Mouse (Mus musculus): ENCODE results near the gene Izumo1r. TPM values are rescaled to one million over a fixed set of nuclear protein-coding genes. Genes with fewer than 3 reads are reported as not detected.

Izumo1r gene
- total RNA-seq (2014; rRNA removed) (not detected in 2 replicates), polyA plus RNA-seq (2015; fragmentation: Nextera tagmentation; extraction: Ambion mirVana) (not detected in 2 replicates)

- ATAC-seq (no peak), DNase-seq (ENCODE audit: low spot score) (no peak)
- peaks cover 7% of the 10 kb centered on the region; the same call in 1 of the 2 replicates for H3K4me1 ChIP-seq (ENCODE audit: insufficient read depth, low read length)
- no peak within 1 kb of the TSS for H3K27ac ChIP-seq
- H3K4me3 ChIP-seq (ENCODE audit: low read length) = no peak within 1 kb of the TSS
- H3K36me3 ChIP-seq (ENCODE audit: insufficient read depth, low read length) = no peaks in the 10 kb centered on the region
- WGBS = 38% methylated on average over 11 of the region's 11 CpGs
- no peak for TF ChIP-seq CTCF (IDR thresholded peaks at IDR 0.05; ENCODE audit: low read depth)
- no peak within 1 kb of the TSS for H3K9ac ChIP-seq (replicated peaks; ENCODE audit: low read length)
- H3K27me3 ChIP-seq (ENCODE audit: insufficient read depth, low read length) = no peaks in the 10 kb centered on the region
- H3K4me2 ChIP-seq (ENCODE audit: low read depth, low read length) = no peak within 1 kb of the TSS
- H3K9me3 ChIP-seq (ENCODE audit: low read length) = no peaks in the 10 kb centered on the region
These were observed at the start of gene Izumo1r for GRCm38 (mm10) chr9:14903581-14904378. Gene Izumo1r (minus strand): TSS chr9:14903949.

DNA sequence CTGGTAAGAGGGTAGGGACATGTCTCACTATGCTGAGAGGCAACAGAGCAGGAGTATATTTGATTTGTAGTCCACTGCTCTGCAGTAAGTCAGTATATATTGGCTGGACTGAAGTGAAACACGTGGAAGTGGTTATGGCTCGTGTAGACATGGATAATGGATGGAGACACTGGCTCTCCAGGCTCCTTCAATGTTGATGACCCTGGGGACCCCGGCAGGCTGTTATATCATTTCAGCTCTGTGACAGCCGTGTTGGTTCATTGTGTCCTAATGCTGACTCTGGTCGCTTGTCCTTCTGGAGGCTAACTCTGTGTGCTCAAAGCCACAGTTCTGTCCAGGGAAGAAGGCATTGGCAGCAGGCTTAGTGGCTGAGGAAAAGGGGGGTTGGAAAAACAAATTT, 47.3 kb upstream of the Izumo1r start:
- 50% methylated on average over 5 of the region's 5 CpGs for WGBS
- no peak for DNase-seq (ENCODE audit: low spot score)
- no peak overlapping the region for H3K4me3 ChIP-seq (ENCODE audit: low read length)
- no peaks in the 10 kb centered on the region for H3K9me3 ChIP-seq (ENCODE audit: low read length)
- no peak for TF ChIP-seq CTCF (IDR thresholded peaks at IDR 0.05; ENCODE audit: low read depth)
- no peak overlapping the region for H3K9ac ChIP-seq (replicated peaks; ENCODE audit: low read length)
- ATAC-seq = no peak
- no peak overlapping the region for H3K27ac ChIP-seq
- no peaks in the 10 kb centered on the region for H3K4me1 ChIP-seq (ENCODE audit: insufficient read depth, low read length)
- no peaks in the 10 kb centered on the region for H3K27me3 ChIP-seq (ENCODE audit: insufficient read depth, low read length)
- no peaks in the 10 kb centered on the region for H3K36me3 ChIP-seq (ENCODE audit: insufficient read depth, low read length)
- H3K4me2 ChIP-seq (ENCODE audit: low read depth, low read length) = no peak overlapping the region

GRCm38 (mm10) chr9:14948843-14949242, 45.1 kb upstream of the Izumo1r start:
- 68% methylated on average over 5 of the region's 5 CpGs for WGBS
- no peak for ATAC-seq

DNA sequence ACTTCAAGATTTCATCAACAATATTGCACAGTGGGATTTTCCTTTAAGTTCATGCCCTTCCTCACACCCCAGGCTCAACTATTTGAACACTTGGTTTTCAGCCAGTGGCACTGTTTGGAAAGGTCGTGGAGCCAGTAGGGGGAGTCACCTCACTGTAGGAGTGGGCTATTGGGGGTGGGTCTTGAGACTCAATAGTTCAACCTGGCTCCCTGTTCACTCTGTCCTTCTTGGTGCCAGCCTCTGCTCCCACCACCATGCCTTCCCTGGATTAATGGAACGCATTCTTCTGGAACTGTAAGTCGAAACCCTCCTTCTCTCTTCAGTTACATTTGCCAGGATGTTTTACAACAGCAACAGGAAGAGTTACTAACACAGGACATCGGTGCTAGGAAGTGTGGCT, 42.9 kb upstream of the Izumo1r start:
- H3K4me1 ChIP-seq (ENCODE audit: insufficient read depth, low read length) = no peaks in the 10 kb centered on the region
- no peaks in the 10 kb centered on the region for H3K27me3 ChIP-seq (ENCODE audit: insufficient read depth, low read length)
- TF ChIP-seq CTCF (IDR thresholded peaks at IDR 0.05; ENCODE audit: low read depth) = no peak
- 70% methylated on average over 4 of the region's 4 CpGs for WGBS
- no peaks in the 10 kb centered on the region for H3K36me3 ChIP-seq (ENCODE audit: insufficient read depth, low read length)
- H3K4me3 ChIP-seq (ENCODE audit: low read length) = no peak overlapping the region
- ATAC-seq = no peak
- no peak overlapping the region for H3K27ac ChIP-seq
- H3K9me3 ChIP-seq (ENCODE audit: low read length) = no peaks in the 10 kb centered on the region
- H3K9ac ChIP-seq (replicated peaks; ENCODE audit: low read length) = no peak overlapping the region
- DNase-seq (ENCODE audit: low spot score) = no peak
- H3K4me2 ChIP-seq (ENCODE audit: low read depth, low read length) = no peak overlapping the region

More at GRCm38 (mm10) chr9:14948843-14949242, 45.1 kb upstream of the Izumo1r start:
- no peaks in the 10 kb centered on the region for H3K9me3 ChIP-seq (ENCODE audit: low read length)
- H3K27me3 ChIP-seq (ENCODE audit: insufficient read depth, low read length) = no peaks in the 10 kb centered on the region
- DNase-seq (ENCODE audit: low spot score) = no peak
- H3K4me3 ChIP-seq (ENCODE audit: low read length) = no peak overlapping the region
- H3K9ac ChIP-seq (replicated peaks; ENCODE audit: low read length) = no peak overlapping the region
- H3K4me2 ChIP-seq (ENCODE audit: low read depth, low read length) = no peak overlapping the region
- no peaks in the 10 kb centered on the region for H3K4me1 ChIP-seq (ENCODE audit: insufficient read depth, low read length)
- TF ChIP-seq CTCF (IDR thresholded peaks at IDR 0.05; ENCODE audit: low read depth) = no peak
- H3K27ac ChIP-seq = no peak overlapping the region
- H3K36me3 ChIP-seq (ENCODE audit: insufficient read depth, low read length) = no peaks in the 10 kb centered on the region

DNA sequence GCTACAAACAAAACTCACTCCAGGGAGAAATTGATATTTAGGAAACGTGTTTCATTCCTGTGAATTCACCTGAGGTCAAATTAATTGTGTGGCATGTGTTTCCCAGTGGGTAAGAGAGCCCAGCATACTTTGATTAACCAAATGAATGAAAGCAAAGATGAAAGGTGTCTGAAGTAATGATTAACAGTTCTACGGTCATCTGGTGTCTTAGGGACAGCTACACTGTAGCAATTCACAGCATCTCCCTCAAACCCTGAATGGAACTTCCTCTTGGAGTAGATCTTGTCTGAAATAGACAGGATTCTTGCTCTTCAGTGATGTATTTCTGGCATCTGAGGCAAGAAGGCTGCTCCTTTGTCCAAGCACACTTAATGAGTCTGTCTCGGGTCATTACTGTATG, 42.2 kb upstream of the Izumo1r start:
- H3K27ac ChIP-seq = no peak overlapping the region
- ATAC-seq = no peak

GRCm38 (mm10) chr9:14942143-14942720, 38.5 kb upstream of the Izumo1r start:
- no peak for DNase-seq (ENCODE audit: low spot score)
- no peak overlapping the region for H3K9ac ChIP-seq (replicated peaks; ENCODE audit: low read length)

More for the DNA sequence above, 42.2 kb upstream of the Izumo1r start:
- no peak overlapping the region for H3K9ac ChIP-seq (replicated peaks; ENCODE audit: low read length)
- H3K4me1 ChIP-seq (ENCODE audit: insufficient read depth, low read length) = no peaks in the 10 kb centered on the region
- no peak for DNase-seq (ENCODE audit: low spot score)
- H3K9me3 ChIP-seq (ENCODE audit: low read length) = no peaks in the 10 kb centered on the region
- H3K4me2 ChIP-seq (ENCODE audit: low read depth, low read length) = no peak overlapping the region
- no peak overlapping the region for H3K4me3 ChIP-seq (ENCODE audit: low read length)
- 52% methylated on average over 3 of the region's 3 CpGs for whole genome bisulfite sequencing
- no peaks in the 10 kb centered on the region for H3K36me3 ChIP-seq (ENCODE audit: insufficient read depth, low read length)
- H3K27me3 ChIP-seq (ENCODE audit: insufficient read depth, low read length) = no peaks in the 10 kb centered on the region
- no peak for TF ChIP-seq CTCF (IDR thresholded peaks at IDR 0.05; ENCODE audit: low read depth)

GRCm38 (mm10) chr9:14939610-14940009, 35.9 kb upstream of the Izumo1r start:
- H3K9me3 ChIP-seq (ENCODE audit: low read length) = no peaks in the 10 kb centered on the region
- no peak for DNase-seq (ENCODE audit: low spot score)
- H3K9ac ChIP-seq (replicated peaks; ENCODE audit: low read length) = no peak overlapping the region
- H3K36me3 ChIP-seq (ENCODE audit: insufficient read depth, low read length) = no peaks in the 10 kb centered on the region
- no peak overlapping the region for H3K4me2 ChIP-seq (ENCODE audit: low read depth, low read length)
- WGBS = 80% methylated on average over 3 of the region's 3 CpGs
- no peaks in the 10 kb centered on the region for H3K27me3 ChIP-seq (ENCODE audit: insufficient read depth, low read length)
- no peaks in the 10 kb centered on the region for H3K4me1 ChIP-seq (ENCODE audit: insufficient read depth, low read length)
- TF ChIP-seq CTCF (IDR thresholded peaks at IDR 0.05; ENCODE audit: low read depth) = no peak
- no peak overlapping the region for H3K27ac ChIP-seq
- ATAC-seq = no peak
- H3K4me3 ChIP-seq (ENCODE audit: low read length) = no peak overlapping the region

More at GRCm38 (mm10) chr9:14942143-14942720, 38.5 kb upstream of the Izumo1r start:
- H3K36me3 ChIP-seq (ENCODE audit: insufficient read depth, low read length) = no peaks in the 10 kb centered on the region
- WGBS = 35% methylated on average over 3 of the region's 3 CpGs
- no peaks in the 10 kb centered on the region for H3K4me1 ChIP-seq (ENCODE audit: insufficient read depth, low read length)
- H3K4me2 ChIP-seq (ENCODE audit: low read depth, low read length) = no peak overlapping the region
- no peaks in the 10 kb centered on the region for H3K9me3 ChIP-seq (ENCODE audit: low read length)
- ATAC-seq = no peak
- no peaks in the 10 kb centered on the region for H3K27me3 ChIP-seq (ENCODE audit: insufficient read depth, low read length)
- H3K27ac ChIP-seq = no peak overlapping the region
- no peak overlapping the region for H3K4me3 ChIP-seq (ENCODE audit: low read length)
- TF ChIP-seq CTCF (IDR thresholded peaks at IDR 0.05; ENCODE audit: low read depth) = no peak

Data from hindbrain, postnatal 0 days (tissue).